Mouse (Mus musculus): ENCODE data around the gene Ireb2.

DNA sequence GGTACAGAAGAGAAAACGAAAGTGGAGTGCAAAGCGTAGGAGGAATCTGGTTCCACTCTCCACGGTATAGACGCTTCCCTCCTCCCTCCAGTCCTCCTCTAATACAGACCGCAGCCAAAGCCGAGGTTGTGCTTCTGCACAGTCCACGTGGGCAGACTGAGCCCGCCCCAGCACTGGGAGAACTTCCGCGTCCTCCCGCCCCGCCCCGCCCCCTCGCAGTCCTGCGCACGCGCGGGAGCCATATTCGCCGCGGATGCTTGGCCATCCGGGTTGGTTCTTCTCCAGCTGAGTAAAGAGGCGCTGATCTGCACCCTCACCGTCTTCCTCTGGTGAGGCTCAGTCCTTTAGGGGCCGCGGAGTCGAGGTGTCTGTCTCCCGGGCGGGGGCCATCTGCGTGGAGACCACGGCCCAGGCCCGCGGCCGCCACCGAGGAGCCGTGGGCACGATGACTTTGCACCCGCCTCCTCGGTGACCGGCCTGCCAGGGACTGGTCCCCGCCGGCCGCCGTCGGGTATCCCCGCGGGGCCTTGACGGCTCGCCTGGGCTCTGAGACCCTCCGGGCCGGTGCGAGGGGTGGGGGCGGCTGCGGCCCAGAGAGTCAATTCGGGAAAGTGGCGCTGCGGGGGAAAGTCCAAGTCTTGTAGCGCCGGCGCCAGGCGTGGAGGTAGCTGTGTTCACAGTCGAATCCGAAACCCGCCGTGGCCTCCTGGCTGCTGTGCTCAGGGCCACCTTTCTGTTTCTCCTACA lies 87.2 kb downstream of the Ireb2 start, which contains the start of the genes Psma4 and AY074887:
- TF ChIP-seq CTCF (IDR thresholded peaks at IDR 0.05; ENCODE audit: low read depth): no peak
- TF ChIP-seq EP300 (IDR thresholded peaks at IDR 0.05; ENCODE audit: low read depth): no peak
